ENCODE assay signal across 24 mouse cellular contexts in the genomic region with DNA sequence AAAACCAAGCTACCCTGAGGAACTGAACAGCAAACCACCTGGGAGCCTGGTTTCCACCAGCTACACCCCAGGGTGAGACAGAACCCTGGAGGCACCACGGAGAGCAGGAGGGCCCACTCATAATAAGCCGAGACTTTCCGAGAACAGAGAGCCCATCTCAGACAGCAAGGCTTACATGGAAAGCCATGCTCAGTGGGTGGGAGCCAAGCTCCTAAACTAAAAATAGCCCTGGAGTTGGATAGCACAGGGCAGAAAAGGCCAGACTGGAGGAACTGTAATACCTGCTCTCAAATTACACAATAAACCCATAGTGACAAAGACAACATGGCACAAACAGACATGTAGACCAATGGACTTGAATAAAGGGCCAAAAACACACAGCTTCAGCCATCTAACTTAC.
DNase-seq lines count a peak whose midpoint lies in the region; ATAC-seq and TF ChIP-seq lines count a peak whose summit lies in the region.
"Had no signal": no experiment of that assay in that cellular context is flagged by ENCODE, and none has a peak within 500 bp of the region (broad histone marks: within the 10 kb centered on the region; RNA-seq: fewer than 3 reads in every experiment).

No protein-coding gene starts in this region.

- no peaks in the 10 kb centered on the region for H3K4me1 ChIP-seq in cerebellum, adult 2 months (ENCODE audit: control insufficient read depth, insufficient read depth, low read length)
- H3K4me1 ChIP-seq in heart, embryonic 12.5 days (replicated peaks) = peaks cover 18% of the 10 kb centered on the region
- H3K4me1 ChIP-seq: limb, embryonic 13.5 days; megakaryocyte, embryonic 14.5 days; midbrain, embryonic 12.5 days had no signal

- no peak for TF ChIP-seq POLR2A in cerebellum, adult 2 months (IDR thresholded peaks at IDR 0.05; ENCODE audit: borderline replicate concordance, insufficient read depth, low read length)

- H3K4me3 ChIP-seq in cerebellum, adult 2 months (replicated peaks; ENCODE audit: insufficient read depth, low read depth, low read length) = no peak overlapping the region
- H3K4me3 ChIP-seq in heart, embryonic 12.5 days = no peak overlapping the region
- H3K4me3 ChIP-seq: heart, embryonic 15.5 days; limb, embryonic 13.5 days; megakaryocyte, embryonic 14.5 days; midbrain, embryonic 12.5 days had no signal

- no peak for TF ChIP-seq CTCF in cerebellum, adult 2 months (IDR thresholded peaks at IDR 0.05; ENCODE audit: borderline replicate concordance, insufficient read depth, low read depth, low read length)

- WGBS in cerebellum, adult 2 months = 47% methylated on average over 3 of the region's 3 CpGs
- WGBS in heart, embryonic 12.5 days = 32% methylated on average over 3 of the region's 3 CpGs

- H3K9me3 ChIP-seq in heart, embryonic 12.5 days (replicated peaks) = no peaks in the 10 kb centered on the region
- H3K9me3 ChIP-seq: heart, embryonic 15.5 days; limb, embryonic 13.5 days; megakaryocyte, embryonic 14.5 days; midbrain, embryonic 12.5 days had no signal

- H3K27me3 ChIP-seq in cerebellum, adult 2 months (ENCODE audit: control insufficient read depth, insufficient read depth, low read length) = no peaks in the 10 kb centered on the region
- no peaks in the 10 kb centered on the region for H3K27me3 ChIP-seq in heart, embryonic 12.5 days (replicated peaks)
- H3K27me3 ChIP-seq: heart, embryonic 15.5 days; limb, embryonic 13.5 days; megakaryocyte, embryonic 14.5 days; midbrain, embryonic 12.5 days had no signal

- no peak overlapping the region for H3K27ac ChIP-seq in cerebellum, adult 2 months (ENCODE audit: insufficient read depth, low read length)
- H3K27ac ChIP-seq in heart, embryonic 12.5 days (ENCODE audit: poor library complexity, severe bottlenecking) = no peak overlapping the region
- H3K27ac ChIP-seq: heart, embryonic 15.5 days; hindbrain, embryonic 14.5 days; limb, embryonic 13.5 days; midbrain, embryonic 12.5 days; stomach, postnatal 0 days had no signal

- H3K4me2 ChIP-seq in heart, embryonic 12.5 days = no peak overlapping the region
- H3K4me2 ChIP-seq: heart, embryonic 15.5 days; hindbrain, embryonic 14.5 days; limb, embryonic 13.5 days; liver, embryonic 11.5 days; midbrain, embryonic 12.5 days had no signal

- intact Hi-C loops in gastrocnemius, postnatal 36 days (cut with DNase I) = loop anchor here (5.0 to 10.0 kb wide), 4 partner anchors 325 to 707 kb away; a partner anchor contains a TSS

- no peaks in the 10 kb centered on the region for H3K36me3 ChIP-seq in heart, embryonic 12.5 days
- H3K36me3 ChIP-seq: heart, embryonic 15.5 days; limb, embryonic 13.5 days; midbrain, embryonic 12.5 days had no signal

- no peak for ATAC-seq in heart, embryonic 12.5 days (ENCODE audit: insufficient number of reproducible peaks, low FRiP score)
- no peak for ATAC-seq in erythroid progenitor cell, adult 5-6 weeks (replicated peaks; ENCODE audit: low FRiP score, poor library complexity, severe bottlenecking)
- ATAC-seq: forebrain, embryonic 14.5 days; intestine, postnatal 0 days had no signal

- H3K9ac ChIP-seq in heart, embryonic 12.5 days = no peak overlapping the region
- H3K9ac ChIP-seq: heart, embryonic 15.5 days; hindbrain, embryonic 14.5 days; limb, embryonic 13.5 days; midbrain, embryonic 12.5 days had no signal

- DNase-seq in cerebellum, postnatal 14 days = peak; percentile 2 to 3
- DNase-seq in cerebellum, adult 2 months = no peak
- DNase-seq in heart, adult 8-10 months (ENCODE audit: low spot score) = peak; percentile 13
- DNase-seq in gastrocnemius, postnatal 36 days = peak; percentile 7 to 13
- peak; percentile 28 for DNase-seq in skeletal muscle tissue, adult 2 months (ENCODE audit: low read depth, low spot score)
- DNase-seq in layer of hippocampus, postnatal 36 days = no peak
- DNase-seq: adrenal gland, postnatal 25 days; cerebellum, adult 8-10 months; cerebellum, postnatal 36 days; kidney, postnatal 10 days; right cerebral cortex, postnatal 25 days; thymus, adult 2 months; thymus, postnatal 36 days had no signal

Comparison
In these comparisons a context has a peak if more than half of its experiments do, and no peak if none do; other contexts are left out.
1. DNase-seq: peak in cerebellum, postnatal 14 days (2 of 2), heart, adult 8-10 months (single experiment), gastrocnemius, postnatal 36 days (2 of 2) and skeletal muscle tissue, adult 2 months (single experiment); none in cerebellum, adult 2 months (0 of 2) and layer of hippocampus, postnatal 36 days (0 of 2).